Mouse (Mus musculus) hindlimb bud, embryonic 11.5 days (tissue): Measurements from ENCODE around the gene Prss8.
"Not testable (repeated sequence)": the region's sequence is repeated elsewhere in the genome, so short reads cannot be mapped to it uniquely, and the experiment has no call there.

Source experiments
- DNase-seq: peaks from one replicate; pipeline ENCODE4 v3.0.0-alpha.2; 2012; ENCODE audit warnings: low read depth, low spot score; ENCODE audit errors: extremely low spot score

Prss8 gene

DNA sequence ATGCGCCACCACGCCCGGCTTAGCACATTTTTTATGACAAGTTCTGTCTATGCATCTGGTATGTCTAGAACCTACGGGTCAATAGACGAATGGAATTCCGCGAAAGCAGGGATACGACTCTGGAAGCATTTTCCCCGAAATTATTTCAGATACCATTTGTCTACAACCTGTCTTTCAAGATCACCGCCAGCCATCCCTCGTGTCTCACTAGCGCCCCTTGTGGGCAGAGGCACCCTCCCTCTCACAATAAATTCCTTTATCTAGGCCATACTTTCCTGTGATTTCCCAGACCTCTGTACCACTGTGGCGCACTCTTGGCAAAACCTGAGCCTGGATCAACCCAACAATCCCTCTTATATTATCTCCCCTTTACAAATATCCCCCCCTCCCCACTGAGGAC is 33.5 kb downstream of the Prss8 start:
- no peak for DNase-seq

DNA sequence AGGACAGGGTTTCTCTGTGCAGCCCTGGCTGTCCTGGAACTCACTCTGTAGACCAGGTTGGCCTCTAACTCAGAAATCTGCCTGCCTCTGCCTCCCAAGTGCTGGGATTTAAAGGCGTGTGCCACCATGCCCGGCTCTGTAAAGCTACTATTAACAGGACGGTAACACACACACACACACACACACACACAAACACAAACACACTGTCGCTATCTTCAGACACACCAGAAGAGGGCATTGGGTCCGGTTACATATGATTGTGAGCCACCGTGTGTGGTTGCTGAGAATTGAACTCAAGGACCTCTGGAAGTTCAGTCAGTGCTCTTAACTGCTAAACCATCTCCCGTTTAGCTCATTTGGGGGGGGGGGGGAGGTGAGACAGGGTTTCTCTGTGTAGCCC is 34.0 kb downstream of the Prss8 start:
- DNase-seq = not testable (repeated sequence)

DNA sequence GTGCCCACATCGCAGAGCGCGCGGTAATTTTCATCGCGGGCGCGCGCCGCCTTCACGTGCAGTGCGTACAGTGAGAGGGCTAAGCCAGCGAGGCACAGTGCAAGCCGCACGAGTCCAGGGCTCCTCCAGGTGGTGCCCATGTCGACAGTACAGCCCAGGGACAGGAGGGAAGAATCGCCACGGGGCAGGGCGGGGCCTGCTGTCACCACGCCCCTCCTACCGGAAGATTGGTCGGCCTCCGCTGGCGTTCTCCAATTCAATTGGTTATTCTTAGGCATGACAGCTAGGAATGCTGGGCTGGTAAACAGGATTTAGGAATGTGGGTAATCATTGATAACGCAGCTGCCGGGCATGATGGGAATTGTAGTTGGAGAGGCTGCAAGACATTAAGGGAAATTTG is 34.5 kb downstream of the Prss8 start, which contains the start of the genes Gm21974 and Vkorc1:
TSS of gene Gm21974 (minus strand) at position 13 of the 400 bp plus-strand sequence.
TSS of gene Vkorc1 (minus strand) at position 176 of the 400 bp plus-strand sequence.
- DNase-seq = peak; percentile 85

DNA sequence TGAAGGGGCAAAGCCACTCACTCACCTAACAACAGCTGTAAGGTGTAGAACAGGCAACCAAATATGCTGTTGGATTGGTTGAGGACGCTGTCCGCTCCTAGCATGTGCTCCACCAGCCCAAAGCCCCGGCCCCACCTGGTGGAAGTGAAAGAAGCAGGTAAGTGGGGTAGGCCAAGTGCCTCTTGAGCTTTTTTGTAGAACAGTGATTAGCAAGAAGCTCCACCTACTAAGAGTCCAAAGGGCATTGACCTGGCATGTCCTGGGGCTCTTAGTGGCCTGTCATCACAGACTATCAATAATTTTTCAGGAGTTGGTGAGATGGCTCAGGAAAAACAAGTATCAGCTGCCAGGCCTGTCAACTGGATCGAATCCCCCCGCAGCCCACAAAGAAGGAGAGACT is 35.4 kb downstream of the Prss8 start:
- DNase-seq = no peak

DNA sequence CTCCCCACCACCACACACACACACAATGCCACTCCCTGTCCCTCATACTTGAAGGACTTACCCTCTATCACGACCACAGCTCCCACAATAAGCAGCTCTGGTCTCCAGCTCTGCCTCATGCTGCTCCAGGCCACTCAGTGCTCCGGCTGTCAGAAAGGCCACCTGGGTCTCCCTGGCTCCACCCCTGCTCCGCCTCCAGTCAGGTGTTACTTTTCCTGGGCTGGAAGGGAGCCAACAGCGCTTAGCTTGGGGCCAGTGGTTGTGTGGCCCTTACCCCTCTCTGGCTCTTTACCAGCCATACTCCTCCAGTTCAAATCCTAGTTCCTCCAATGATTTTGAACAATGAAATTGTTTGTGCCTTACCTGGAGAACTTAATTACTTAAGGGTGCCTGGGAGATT is 39.1 kb downstream of the Prss8 start, which contains the start of gene Prss53:
TSS of gene Prss53 (minus strand) at position 173 of the 400 bp plus-strand sequence.
- DNase-seq = no peak

DNA sequence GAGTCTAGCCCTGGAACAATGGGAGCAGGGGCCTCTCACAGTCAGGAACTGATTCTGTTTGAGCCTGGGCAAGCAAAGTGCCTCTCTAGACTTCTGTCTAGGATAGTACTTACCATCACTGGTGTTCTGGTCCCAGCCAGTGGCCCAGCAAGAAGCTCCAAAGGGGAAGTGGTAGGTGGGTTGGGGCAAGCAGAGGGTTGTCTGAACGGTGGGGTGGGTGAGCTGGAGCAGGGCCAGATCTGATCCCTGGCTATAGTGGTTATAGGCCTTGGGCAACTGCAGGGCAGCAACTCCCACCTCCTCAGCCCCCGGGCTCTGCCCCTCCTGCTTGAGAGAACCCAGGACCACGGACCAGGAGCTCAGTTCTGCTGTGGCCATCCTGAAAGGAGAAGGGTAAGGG is 41.1 kb downstream of the Prss8 start:
- DNase-seq = no peak

DNA sequence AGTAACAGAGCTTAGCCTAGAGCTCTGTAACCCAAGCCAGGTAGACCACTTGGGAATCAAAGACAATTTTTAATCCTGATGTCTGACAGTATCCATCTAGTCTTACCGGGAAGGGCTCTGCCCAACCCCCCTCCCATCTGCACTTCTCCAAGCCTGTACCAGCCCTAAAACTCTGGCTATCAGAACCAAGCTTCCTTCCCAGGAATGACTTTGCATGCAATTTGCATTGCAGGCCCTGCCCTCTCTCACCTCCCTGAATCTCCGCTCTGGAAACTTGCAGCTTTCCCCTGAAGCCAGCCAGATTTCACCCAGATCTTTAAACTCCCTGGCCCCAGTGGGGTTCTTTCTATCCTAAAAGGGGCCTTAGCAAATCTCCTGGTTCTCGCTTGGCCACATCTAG is 42.1 kb downstream of the Prss8 start:
- DNase-seq = no peak

DNA sequence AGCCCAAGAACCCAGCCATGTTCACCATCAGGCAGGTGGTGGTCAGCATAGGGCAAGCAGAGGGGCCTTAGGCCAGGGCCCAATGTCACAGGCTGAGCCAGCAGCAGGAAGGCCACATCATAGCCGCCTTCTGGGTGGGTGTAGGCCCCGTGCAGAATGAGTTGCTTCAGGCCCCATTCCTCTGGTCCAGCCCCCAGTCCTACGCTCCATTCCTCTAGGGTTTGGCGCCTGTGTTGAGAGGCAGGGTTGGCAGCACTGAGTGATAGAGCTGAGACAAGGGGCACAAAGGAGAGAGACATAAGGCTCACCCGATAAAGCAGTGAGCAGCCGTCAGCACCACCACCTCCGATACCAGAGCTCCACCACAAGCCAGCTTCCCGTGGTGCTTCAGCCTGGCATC is 42.7 kb downstream of the Prss8 start:
- no peak for DNase-seq

DNA sequence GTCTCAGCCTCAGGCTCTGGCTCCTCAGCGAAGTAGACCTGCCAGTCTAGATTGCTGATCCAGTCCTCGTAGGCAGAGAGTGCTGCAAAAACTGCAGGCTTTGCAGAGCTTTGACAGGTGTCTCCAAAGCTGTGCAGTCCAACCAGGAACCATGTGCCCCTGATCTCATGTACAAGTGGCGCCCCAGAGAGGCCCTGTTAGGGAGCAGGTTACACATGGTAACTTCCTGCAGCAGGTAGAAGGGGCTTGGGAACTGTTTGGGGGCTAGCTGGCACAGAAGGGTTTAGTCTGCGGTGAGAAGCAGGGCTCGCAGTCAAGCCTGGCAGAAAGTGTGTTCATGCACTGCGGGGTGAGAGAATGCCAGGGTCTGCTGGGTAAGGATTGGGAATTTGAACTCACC is 43.4 kb downstream of the Prss8 start:
- DNase-seq = no peak

DNA sequence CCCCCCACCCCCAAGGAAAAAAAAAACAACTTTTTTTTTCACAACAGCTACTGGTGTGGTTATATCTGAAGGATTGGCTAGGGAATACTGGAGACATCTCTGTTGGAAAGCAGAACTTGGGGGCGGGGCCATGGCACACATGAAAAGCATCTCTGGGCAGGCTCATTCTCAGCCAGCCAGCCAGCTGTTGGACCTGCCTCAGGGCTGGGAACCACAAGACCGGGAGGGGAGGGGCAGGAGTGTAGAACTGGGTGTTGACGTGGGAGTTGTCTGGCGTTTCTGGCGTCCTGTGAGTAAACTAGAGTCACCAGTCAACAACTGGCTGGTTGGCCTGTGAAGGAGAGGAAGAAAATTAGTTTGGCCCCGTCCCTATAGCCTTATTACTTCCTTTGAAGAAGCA is 44.0 kb downstream of the Prss8 start:
- no peak for DNase-seq

DNA sequence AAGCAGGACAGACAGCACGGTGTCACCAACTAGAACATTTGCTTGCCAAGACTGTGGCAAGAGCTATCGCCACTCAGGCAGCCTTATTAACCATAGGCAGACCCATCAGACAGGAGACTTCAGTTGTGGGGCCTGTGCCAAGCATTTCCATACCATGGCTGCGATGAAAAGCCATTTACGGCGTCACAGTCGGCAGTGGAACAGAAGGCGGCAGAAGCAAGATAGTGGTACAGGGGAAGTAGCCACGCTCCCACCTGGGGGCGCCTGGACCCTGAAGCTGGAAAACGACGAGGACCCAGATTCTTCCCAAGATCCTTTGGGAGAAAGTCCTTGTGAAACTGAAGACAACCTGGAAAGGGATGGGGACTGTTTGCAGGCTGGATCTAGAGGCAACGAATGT is 49.5 kb downstream of the Prss8 start:
- no peak for DNase-seq

DNA sequence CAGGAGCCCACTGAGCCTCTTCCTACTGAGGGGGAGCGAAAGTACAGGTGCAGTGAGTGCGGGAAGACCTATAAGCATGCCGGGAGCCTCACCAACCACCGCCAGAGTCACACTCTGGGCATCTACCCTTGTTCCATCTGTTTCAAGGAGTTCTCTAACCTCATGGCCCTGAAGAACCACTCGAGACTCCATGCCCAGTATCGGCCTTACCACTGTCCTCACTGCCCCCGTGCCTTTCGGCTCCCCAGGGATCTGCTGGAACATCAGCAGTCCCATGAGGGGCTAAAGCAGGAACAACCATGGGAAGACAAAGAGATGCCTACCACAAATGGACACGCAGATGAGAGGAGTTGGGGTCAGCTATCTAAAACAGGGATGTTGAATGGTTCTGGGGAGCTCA is 50.6 kb downstream of the Prss8 start:
- DNase-seq = no peak

DNA sequence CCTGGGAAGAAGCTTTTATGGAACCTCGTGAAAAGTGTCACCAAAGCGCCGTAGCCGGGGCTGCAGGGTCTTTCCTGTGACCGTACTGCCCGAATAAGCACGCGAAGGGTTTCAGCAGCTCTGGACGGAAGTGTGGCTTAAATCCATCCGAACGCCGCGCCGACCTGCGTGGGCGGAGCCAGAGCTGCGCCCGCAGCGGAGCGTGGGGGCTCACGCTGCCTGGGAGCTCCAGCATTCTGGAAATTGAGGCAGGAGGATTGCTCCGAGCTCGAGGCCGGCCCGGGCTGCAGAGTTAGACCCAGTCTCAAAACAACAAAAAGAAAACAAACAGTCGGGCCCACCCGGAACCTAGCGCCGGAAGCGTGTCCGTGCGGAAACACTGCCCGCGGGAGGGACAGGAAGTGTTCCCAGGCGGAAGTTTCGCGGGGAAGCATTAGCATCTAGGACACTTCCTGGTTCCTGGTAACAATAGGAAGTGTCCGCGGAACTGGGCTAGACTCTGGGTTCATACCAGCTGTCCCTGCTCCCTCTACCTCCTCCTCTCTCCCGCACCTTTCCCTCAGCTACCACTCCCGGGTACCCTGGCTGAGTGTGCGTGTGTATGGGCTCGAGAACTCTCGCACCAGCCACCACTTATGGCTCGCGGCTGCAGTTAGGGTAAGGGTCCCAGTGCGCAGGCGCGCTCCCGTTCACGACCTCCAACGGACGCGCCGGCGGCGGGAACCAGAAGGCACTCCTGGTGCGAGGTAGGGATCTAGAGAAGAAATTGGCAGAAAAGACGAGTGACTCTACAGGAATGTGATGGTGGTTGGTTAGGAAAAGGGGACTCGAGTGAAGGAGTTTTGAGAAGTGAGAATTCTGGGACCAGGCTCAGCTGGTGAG is 53.2 kb downstream of the Prss8 start, which contains the start of gene Zfp668:
TSS of gene Zfp668 (minus strand) at position 362 of the 882 bp plus-strand sequence.
- peak; percentile 94 for DNase-seq

DNA sequence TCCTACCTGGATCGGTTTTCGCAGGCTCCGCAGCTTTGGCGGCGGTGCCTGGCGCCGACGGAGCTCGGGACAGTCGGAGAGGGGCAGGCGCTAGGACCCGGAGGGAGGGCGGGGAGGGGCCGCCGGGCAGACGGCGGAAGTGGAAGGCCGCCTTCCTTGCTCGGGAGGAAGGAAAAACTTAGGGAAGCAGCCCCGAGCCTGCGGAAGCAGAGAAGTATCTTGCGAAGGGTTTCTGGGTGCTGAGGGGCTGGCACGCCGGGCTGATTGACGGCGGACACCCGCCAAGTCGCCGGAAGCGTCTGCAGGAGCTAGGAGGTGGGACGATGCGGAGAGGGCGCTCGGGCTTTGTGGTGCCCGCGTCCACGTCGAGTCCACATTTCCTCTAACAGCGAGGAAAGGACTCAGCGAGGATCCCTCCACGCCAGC is 53.9 kb downstream of the Prss8 start, which contains the start of gene Zfp646:
TSS of gene Zfp646 (plus strand) at position 181 of the 426 bp plus-strand sequence.
- DNase-seq = peak; percentile 49
